Mouse (Mus musculus) kidney, postnatal 25 days (tissue): ENCODE data around the gene Nomo1.

Source experiments
- DNase-seq, 2 experiments: peaks; one replicate each; pipeline ENCODE4 v3.0.0; 2021; ENCODE audit warnings: mixed read lengths in 2 of 2

Nomo1 gene

DNA sequence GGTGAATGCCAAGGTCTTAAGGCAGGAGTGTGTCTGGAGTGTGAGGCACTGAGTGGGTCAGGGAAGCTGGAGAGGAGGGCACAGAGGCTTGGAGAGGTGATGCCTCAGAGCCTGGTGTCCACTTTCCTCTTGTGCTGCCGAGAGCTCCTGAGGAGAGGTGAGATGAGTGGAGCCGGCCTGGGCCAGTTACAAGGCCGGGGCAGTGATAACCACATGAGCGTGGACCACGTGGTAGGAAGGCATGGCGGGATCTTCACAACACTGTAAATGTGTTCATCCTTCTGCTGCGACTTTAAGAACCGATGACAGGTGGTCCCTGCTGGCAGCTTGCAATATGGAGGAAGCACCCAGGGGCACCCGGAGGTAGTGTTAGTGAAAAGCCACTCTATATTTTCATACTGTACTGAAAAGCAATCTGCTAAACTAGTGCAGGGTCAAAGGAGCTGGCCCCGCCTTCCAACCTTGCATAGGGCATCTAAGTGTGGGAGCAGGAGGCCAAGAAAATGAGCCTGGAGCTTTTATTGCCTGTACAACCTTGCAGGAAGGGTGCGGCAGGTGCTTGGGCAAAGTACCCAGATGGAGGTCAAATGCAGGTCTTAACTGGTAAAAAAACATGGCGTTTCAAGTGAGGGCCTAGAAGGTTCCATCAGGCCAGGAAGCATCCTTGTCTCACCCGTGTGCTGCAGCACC, 14.5 kb downstream of the Nomo1 start:
- no peak for DNase-seq

DNA sequence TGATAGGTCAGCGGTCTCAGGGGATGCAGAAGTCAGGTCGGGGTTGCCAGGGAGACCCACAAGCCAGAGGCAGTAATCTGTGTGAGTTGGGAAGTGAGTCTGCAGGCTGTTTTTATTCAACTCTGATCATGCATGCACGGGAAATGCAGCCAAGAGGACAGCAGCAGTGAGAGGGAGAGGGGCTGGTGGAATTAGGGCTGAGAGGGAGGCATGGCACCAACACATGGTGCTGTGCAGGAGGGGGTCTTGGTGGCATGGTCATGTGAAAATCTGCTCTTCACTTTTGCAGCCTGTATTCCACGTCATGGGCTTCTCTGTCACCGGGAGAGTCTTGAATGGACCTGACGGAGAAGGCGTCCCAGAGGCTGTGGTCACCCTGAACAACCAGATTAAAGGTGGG, 16.5 kb downstream of the Nomo1 start:
- DNase-seq, result no peak

DNA sequence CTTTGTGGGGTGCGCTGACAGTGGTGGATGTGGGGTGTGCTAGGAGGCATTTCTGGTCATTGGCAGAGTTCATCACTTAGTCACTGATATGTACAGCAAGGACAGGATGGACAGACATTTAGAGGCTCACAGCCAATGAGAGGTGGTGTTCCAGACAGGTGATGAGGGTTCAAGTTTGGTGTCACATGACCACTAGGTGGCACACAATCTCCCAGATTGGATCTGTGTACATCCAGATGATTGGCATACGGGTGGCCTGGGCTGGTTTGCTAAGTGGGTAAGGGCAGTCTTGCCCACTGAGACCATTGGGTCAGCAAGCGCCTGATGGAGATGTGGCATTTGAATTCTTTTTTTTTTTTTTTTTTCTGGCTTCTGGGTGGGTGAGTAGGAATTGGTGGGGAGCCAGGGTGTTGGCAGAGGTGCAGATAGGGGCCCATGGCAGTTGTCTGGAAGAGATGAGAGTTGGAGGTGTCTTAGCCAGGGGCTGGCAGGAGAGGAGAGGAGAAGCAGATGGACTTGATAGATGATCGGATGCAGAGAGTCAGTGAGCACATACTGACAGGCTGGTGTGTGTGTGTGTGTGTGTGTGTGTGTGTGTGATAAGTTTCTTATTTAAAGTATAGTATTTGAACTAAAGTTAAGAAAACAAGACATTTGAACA, 18.8 kb downstream of the Nomo1 start:
- DNase-seq, result peak in 1 of 2 experiments; percentile 12

DNA sequence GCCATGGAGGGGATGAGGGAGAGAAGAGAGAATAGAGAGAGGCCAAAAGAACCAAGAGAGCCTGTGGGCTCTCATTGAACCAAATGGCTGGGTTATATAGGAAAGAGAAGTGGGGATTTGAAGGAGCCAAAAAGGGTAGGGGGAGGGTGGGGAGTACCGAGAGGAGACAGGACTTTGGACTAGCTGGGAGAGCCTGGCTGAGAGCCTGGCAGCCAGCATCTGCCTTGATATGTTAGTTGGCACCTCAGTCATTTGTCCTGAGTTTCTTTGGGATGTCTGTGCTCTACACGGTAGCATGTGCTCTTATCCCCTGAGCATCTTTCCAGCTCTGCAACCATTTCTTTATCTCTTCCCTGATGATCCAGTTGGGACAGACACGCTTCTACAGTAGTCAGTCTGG, 20.1 kb downstream of the Nomo1 start:
- no peak for DNase-seq

DNA sequence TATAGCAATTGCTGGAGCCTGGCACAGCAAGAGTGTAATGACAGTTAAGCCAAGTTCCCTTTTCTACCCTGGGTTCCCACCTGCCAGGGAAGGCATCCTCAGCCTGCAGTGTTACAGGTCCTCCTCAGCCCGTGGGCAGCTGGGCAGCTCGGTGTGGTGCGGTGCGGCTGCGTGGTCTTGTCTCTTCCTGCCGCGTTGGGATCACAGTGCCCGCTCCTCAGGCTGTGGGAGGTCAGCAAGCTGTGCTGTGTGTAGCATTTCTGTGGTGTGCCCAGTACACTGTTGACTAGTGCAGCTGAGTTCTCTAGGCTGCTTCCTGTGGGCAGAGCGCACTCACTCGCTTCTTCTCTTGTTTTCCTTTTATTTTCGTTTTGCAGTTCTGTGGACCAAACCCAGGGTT, 25.4 kb downstream of the Nomo1 start:
- no peak for DNase-seq

DNA sequence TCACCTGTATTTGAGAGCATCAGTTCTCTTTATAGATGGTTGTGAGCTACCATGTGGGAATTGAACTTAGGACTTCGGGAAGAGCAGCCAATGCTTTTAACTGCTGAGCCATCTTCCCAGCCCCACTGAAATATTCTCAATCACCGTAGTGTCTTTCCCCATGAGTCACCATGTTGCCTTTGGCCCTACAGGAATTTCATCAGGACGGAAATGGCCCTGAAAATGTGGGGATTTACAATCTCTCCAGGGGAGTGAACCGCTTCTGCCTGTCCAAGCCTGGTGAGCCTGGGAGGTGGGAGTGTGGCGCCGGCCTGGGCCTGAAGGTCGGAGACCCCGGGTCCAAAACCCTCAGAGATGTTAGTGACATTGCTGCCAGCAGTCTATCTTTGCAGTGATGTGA, 27.2 kb downstream of the Nomo1 start:
- no peak for DNase-seq

DNA sequence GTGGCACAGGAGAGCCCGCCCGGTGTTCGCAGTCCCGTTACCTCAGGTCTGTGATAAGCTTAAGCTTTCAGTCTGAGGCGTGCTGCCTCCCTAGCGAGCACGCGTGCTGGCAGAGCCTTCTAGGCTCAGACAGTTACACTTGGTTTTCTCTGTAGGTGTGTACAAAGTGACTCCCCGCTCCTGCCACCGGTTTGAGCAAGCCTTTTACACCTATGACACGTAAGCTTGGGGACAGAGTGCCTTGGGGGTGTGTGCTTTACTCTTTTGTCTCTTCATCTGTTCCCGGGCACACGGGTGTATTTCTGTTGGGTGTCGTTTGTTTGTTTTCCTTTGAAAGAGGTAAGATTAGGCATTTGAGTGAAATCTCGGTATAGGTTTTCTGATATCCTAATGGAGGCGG, 28.1 kb downstream of the Nomo1 start:
- DNase-seq, result no peak

DNA sequence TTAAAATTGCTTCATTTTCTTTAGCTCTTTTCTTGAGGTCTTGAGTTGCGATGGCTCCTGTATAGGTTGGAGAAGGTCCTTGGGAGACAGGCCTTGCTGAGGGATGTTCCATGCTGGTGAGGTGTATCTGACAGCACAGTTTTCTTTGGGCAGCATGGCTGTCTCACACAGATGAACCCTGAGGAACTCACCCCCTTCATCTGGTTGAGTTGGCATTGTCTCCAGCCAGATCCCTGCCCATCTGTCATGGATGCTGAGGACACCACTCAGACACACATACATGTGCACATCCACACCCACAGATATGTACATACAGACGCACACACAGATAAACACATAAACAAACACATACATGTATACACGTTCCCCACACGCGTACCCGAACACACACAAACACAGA, 29.8 kb downstream of the Nomo1 start:
- no peak for DNase-seq

DNA sequence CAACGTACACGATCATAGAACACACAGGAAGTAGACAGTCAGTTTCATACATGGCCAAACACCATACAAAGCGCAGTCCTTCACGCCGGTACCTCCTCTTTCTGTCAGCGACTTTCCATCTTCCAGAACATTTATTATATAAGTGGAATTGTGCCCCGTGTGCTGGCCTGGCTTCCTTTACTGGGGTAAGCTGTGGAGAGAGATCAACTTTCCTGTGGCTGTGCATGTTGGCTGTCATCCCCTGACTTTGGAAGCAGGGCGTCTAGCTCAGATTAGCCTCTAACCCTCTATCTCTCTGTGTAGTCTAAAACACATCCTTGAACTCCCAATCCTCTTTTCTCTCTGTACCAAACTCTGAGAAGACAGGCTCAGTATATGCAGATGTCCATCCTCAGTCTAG, 35.3 kb downstream of the Nomo1 start:
- no peak for DNase-seq

DNA sequence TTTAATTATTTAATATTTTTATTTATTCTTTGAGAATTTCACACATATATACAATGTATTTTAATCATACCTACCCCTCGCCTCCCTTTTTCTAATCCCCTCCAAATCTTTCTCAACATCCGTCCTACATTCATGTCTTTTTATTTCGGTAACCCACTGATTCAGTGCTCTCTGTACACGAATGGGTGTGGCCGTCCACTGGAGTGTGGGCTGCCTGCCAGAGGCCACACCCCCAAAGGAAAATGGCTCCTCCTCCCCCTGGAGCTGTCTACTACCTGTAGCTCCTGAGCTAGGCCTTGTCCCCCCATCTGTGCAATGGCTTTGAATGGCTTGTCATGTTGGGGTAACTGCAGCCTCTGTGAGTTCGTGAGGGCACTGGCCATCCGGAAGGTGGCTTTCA, 43.3 kb downstream of the Nomo1 start:
- DNase-seq, result no peak

DNA sequence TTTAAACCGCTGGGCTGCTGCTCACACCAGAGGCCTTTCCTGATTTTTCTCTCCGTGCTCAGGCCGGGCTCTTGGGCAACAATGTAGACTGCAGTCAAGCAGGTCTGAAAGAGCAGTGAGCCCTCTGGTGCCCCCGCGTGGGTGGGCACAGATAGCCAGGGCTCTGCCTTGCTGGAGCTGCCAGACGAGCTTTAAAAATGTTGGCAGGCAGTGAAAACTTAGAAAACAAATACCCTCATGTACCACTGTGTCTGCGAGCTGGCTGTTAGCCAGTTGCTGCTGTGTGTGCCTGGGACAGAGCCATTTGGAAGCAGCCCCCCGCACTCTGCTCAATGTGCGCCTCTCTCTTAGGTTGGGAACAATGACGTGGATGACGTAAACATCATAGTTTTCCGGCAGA, 44.2 kb downstream of the Nomo1 start:
- DNase-seq, result no peak

DNA sequence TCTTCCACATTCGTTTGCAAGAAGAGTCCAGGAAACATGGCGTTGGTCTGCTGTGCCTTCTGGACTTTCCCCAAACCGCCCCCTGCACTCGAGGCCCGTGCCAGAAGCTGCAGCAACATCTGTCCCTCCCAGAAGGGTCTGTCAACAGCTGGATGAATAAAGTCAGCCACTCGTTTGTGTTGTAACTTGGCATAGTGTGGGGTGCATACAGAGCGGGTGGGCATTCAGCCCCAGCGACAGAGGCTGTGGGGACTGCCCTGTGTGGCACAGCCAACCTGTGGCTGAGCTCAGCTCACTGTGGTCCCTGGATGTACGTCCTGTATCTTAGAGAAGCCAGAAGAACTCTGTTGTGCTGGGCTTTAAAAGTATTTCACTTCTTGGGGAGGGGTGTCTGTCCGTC, 50.5 kb downstream of the Nomo1 start:
- DNase-seq, result no peak

DNA sequence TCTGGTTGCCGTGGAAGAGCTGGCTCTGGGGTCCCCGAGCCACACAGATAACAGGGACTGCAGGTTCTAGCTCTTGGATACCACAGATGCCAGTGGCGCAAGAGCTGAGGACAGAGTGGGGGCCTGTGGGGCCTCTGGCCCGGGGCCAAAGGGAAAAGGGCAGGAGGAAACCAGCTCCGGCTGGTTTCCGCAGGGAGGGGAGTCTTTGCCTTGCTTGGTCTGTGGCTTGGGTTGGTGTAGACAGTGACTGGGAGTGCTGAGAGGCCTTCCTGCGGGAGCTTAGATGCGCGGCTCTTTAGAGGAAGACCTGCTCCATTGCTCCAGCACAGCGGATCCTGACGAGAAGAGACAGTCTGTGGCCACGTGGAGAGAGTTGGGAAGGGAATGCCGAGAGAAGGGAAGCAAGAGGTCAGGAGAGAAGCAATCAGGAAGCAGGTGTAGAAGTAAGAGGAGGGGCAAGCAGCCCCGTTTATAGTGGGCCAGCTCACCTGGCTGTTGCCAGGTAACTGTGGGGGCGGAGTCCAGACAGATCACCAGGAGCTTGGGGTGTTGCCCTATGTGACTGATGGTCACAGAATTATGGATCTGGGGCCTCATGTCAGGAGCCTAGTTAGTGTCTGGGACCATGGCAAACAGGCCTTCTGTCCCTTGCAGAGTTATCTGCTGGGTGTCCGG, 51.5 kb downstream of the Nomo1 start:
- DNase-seq, result peak; percentile 30 to 62

DNA sequence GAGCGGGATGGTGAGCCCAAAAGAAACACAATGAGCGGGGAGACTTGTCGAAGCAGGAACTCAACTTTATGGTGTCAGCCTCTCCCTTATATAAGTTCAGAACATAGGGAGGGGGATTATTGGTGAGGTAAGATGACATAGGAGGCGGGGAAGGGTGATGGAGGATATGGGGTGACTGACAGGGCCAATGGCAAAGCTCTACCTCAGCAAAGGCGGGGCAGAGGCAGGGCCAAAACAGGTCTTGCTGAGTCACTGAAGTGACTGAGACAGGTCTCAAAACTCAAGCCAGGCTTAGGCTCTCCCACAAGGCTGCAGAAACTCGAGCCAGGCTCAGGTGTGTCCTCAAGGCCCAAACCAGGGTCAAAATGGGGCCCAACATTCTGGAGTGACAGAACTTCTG, 52.9 kb downstream of the Nomo1 start:
- DNase-seq, result no peak

DNA sequence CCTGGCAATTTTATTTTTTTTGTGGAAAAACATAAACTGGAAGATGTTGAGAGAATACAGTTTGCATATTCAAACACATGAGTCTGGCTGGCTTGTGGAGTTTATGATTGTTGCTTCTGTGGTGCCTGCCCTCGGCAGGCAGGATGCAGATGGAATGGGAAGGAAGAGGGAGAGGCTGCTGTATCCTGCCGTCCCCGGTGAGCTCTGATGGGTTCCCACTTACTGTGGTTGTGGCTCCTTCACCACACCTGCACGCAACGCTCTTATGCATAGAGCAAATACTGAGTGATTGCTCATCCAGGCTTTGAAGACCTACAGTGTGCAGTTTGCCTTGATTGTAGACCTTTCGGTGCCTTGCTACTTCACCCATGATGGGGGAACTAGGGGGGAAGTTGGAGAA, 54.7 kb downstream of the Nomo1 start:
- DNase-seq, result no peak

DNA sequence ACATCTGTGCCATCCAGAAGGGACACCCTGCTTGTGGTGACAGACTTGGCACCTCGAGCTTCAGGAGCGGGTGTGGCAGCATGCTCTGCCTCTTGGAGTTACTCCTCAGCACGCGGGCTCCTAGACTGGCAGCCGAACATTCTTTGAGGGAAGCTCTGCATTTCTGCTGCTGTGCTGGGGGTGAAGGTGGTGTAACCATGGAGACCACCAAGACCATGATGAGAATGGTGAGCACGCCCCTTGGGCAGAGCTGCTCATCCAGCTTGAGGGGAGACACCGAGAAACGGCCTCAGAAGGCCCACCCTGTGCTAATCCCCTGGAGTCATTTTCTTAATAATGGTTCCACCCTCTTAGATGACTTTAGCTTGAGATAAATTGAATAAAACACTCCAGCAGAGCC, 59.3 kb downstream of the Nomo1 start:
- DNase-seq, result no peak

DNA sequence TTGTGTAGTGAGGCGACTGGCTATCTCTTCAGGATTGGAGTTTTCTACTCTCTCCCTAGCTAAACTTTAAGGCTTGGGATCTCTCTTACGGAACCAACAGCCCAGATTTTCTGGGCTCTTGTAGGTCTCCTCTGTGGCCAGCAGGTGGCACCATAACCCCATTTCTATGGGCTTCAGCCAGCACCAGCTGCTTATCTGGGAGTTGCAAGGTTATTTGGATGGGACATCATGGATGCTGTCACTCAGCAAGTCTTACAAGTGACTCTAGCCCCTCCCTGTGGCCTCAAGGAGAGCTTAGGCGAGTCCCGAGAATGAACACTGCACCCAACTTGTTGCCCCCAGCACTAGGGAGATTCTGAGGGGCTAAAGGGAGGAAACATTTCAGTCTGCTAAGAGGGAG, 62.6 kb downstream of the Nomo1 start:
- DNase-seq, result peak; percentile 65 to 67

DNA sequence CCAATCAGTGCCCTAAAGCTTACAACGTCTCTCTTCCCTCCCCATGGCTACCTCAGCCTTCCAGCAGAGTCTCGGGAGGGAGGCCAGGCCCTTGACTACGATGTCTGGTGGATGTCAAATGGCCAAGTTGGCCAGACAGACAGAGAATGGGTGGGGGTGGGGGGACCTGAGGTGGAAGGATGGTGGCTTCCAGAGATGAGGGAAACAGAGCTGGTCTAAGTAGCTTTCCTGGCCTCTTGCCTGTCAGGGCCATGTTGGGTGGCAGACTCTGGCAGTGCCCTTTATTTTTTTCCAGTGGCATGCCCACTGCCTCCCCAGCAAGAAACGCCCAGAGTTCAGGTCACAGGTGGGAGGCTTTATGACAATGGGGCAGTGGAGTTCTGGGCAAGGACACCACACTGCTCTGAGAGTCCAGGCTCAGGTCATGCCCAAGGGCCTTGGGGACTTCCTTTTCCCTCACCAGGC, 63.9 kb downstream of the Nomo1 start:
- DNase-seq, result no peak

DNA sequence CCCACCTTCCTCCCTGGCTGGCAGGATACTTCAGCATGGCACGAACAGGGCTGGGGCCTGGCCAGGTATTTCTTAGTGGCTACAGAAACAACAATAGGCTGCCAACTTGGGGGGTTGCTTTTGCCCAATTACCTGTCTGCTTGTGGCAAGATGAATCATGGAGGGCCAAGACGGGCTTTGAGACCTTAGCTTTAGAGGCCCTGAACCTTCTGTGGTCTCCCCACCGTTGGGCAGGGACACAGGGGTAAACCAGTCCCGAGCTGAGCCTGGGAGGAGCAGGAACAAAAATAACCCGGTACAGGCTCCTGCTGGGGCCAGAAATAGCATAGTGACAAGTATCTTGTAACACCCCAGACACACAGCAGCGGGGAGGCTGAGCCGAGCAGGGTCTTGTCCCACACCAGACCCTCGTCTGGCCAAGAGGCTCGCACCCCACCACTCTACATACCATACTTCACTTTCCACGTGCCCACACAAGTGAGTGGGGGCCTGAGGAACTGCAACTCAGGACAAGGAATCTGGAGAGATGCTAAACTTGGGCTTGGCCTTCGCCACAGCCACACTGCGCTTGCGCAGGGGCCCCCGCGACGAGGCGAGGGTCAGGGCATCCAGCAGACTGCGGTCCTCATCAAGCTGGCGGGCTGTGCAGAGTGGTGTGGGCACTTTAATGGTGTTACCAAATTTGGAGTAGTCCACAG, 64.9 kb downstream of the Nomo1 start:
- DNase-seq, result no peak

DNA sequence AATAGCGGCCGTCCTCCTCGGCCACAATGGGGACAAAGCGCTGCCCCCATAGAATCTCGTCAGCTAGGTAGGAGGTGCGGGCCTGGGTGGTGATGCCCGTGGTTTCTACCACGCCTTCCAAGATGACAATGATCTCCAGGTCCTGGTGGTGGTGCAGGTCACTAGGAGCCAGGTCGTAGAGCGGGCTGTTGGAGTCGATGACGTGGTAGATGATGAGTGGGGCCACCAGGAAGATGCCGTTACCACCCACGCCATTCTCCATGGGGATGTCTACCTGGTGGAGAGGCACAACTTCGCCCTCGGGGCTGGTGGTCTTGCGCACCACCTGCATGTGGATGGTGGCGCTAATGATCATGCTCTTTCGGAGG, 65.4 kb downstream of the Nomo1 start:
- DNase-seq, result no peak

DNA sequence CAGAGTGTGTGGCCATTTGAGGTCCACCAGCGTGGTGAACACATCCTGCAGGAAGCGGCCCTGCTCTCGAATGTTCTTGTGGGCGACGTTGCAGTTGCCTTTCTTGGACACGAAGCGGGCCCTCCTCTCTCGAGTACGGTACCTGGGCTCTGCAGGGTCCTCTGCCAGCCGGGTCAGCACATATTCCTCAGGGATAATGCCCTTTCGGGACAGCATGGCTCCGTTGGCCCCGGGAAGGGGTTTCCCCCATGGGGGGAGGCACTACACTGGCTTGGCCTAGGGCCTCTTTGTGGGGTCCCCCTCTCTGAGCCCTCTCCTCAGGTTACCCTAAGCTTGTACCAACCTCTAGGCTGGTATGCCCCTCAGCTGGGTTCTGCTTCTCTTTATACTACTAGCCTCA, 66.2 kb downstream of the Nomo1 start:
- DNase-seq, result no peak

DNA sequence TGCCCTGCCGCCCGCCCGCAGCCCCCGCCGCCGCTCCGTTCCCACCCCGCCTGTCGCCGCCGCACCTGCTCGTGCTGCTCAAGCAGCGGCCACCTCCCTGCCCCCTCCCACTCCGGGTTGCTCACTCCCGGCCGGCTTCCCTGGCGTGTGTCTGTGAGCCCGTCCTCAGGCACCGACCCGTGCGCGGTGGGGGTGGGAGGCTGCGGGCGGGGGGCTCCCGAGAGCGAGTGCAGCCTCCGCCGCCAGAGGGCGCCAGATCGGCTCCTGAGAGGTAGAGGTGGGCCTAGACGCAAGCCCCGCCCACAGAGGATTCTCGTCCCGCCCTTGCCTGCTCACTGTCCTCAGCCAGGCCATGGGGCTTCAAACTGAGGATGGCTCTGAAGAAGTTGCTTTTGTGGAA, 67.1 kb downstream of the Nomo1 start, which contains the start of gene Kcnj11:
TSS of gene Kcnj11 (minus strand) at position 202 of the 400 bp plus-strand sequence.
- DNase-seq, result peak; percentile 83 to 84

DNA sequence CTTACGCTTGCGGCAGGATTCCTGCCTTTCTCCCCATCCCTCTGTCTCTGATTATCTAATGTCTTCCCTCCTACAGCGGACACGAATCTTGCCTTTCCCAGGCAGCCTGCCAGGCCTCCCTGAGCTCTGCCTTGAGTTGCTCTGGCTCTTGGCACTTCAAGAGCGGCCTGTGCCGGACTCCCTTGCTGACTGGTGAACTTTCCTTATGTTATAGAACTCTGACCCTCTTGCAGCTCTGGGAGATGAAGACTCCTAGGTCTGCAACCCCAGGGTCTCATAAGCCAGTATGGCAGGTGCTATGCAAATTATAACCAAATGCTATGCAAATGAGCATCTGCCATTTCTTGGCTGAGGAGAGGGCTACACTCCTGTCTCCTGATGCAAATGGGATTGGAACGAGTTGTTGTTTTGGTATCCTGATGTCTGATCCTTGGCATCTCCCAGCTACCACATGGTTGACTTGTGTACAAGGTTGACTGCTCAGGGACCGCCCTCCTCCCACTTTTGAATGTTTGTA, 69.6 kb downstream of the Nomo1 start:
- DNase-seq, result no peak
